Mouse (Mus musculus) limb, embryonic 15.5 days (tissue): Measurements from ENCODE around the gene Arid2. TPM values are rescaled to one million over a fixed set of nuclear protein-coding genes. Genes with fewer than 3 reads are reported as not detected.
A peak's percentile ranks its signal among the peaks of the same experiment; 100 is the strongest.

ENCODE experiments used
- ATAC-seq: fragments of 200-750 bp; cut with Nextera tagmentation; 2 replicates; pipeline ENCODE4 v1.8.0; 2017; ENCODE audit warnings: low read depth, moderate TSS enrichment; ENCODE audit not compliant: insufficient number of reproducible peaks, low FRiP score, low TSS enrichment
- H3K27ac ChIP-seq: fragments of 300-500 bp; sonication (generic); 2 replicates; pipeline ENCODE4 v1.5.1; 2015; ENCODE audit warnings: moderate library complexity, mild to moderate bottlenecking, inconsistent platforms
- H3K27me3 ChIP-seq: fragments of 300-500 bp; sonication (generic); 2 replicates; pipeline ENCODE4 v1.6.1; 2015; ENCODE audit warnings: inconsistent platforms
- H3K36me3 ChIP-seq: fragments of 300-500 bp; sonication (generic); 2 replicates; pipeline ENCODE4 v1.6.1; 2015; ENCODE audit warnings: inconsistent platforms
- H3K4me1 ChIP-seq: fragments of 300-500 bp; sonication (generic); 2 replicates; pipeline ENCODE4 v1.6.1; 2015; ENCODE audit warnings: inconsistent platforms
- H3K4me2 ChIP-seq: fragments of 300-500 bp; sonication (generic); 2 replicates; pipeline ENCODE4 v1.6.1; 2015; ENCODE audit warnings: mild to moderate bottlenecking, inconsistent platforms
- H3K4me3 ChIP-seq: fragments of 300-500 bp; sonication (generic); 2 replicates; pipeline ENCODE4 v1.5.1; 2015; ENCODE audit warnings: mild to moderate bottlenecking, inconsistent platforms
- H3K9ac ChIP-seq: fragments of 300-500 bp; sonication (generic); 2 replicates; pipeline ENCODE4 v1.6.1; 2015; ENCODE audit warnings: inconsistent platforms
- H3K9me3 ChIP-seq: fragments of 300-500 bp; sonication (generic); 2 replicates; pipeline ENCODE4 v1.6.1; 2016; ENCODE audit warnings: inconsistent platforms
- WGBS: fragments of 180-500 bp; shearing (Covaris S2); methylation state at CpG from one replicate; pipeline ENCODE4 v1.1.7; 2015; 5-methylcytosine and 5-hydroxymethylcytosine counted together
- polyA plus RNA-seq: library from polyadenylated mRNA; unstranded; fragments of >200 nt; fragmentation: Nextera tagmentation; extraction: Ambion mirVana; gene quantifications from 2 replicates; pipeline ENCODE4 v1.2.1, GENCODE M21; 2015

Gene Arid2
- polyA plus RNA-seq, 1 experiment from 2014 or later = 21.5 TPM

- no peaks in the 10 kb centered on the region for H3K27me3 ChIP-seq
- H3K36me3 ChIP-seq = no peaks in the 10 kb centered on the region
- H3K9me3 ChIP-seq = no peaks in the 10 kb centered on the region
- H3K27ac ChIP-seq = peak overlapping the region; percentile 100
- H3K4me1 ChIP-seq = peaks cover 22% of the 10 kb centered on the region
- H3K9ac ChIP-seq = peak overlapping the region; percentile 98
- H3K4me3 ChIP-seq = peak overlapping the region; percentile 80
- peak; percentile 46 for ATAC-seq
- peak overlapping the region; percentile 71 for H3K4me2 ChIP-seq
- WGBS = 0% methylated on average over 24 of the region's 63 CpGs
Measured at GRCm38 (mm10) chr15:96286935-96287292, 404 bp upstream of the Arid2 start.

GRCm38 (mm10) chr15:96287976-96288835, 888 bp downstream of the Arid2 start:
- Histone ChIP-seq H3K4me1 (peaks cover 12% of the 10 kb centered on the region), H3K27ac (peak overlapping the region; percentile 100), H3K9me3 (no peaks in the 10 kb centered on the region), H3K4me3 (peak overlapping the region; percentile 80), H3K36me3 (no peaks in the 10 kb centered on the region), H3K9ac (peak overlapping the region; percentile 98), H3K27me3 (no peaks in the 10 kb centered on the region), H3K4me2 (peak overlapping the region; percentile 71)
- no peak for ATAC-seq
- under 1% methylated on average over 92 of the region's 97 CpGs for whole genome bisulfite sequencing

- Histone ChIP-seq H3K27me3 (no peaks in the 10 kb centered on the region), H3K9ac (peak overlapping the region; percentile 98), H3K36me3 (no peaks in the 10 kb centered on the region), H3K4me1 (peaks cover 6% of the 10 kb centered on the region; the same call in 1 of the 2 replicates), H3K27ac (peak overlapping the region; percentile 100), H3K4me3 (peak overlapping the region; percentile 80), H3K9me3 (no peaks in the 10 kb centered on the region), H3K4me2 (peak overlapping the region; percentile 63)
- 2% methylated on average over 9 of the region's 9 CpGs for WGBS
- ATAC-seq = no peak
Measured at GRCm38 (mm10) chr15:96288836-96289390, 1.6 kb downstream of the Arid2 start.

GRCm38 (mm10) chr15:96290001-96290400, 2.7 kb downstream of the Arid2 start:
- Histone ChIP-seq H3K27me3 (no peaks in the 10 kb centered on the region), H3K4me3 (no peak overlapping the region)

GRCm38 (mm10) chr15:96293444-96293843, 6.1 kb downstream of the Arid2 start:
- WGBS = 41% methylated on average over 3 of the region's 3 CpGs
- H3K9me3 ChIP-seq = no peaks in the 10 kb centered on the region
- H3K27ac ChIP-seq = no peak overlapping the region
- ATAC-seq = no peak
- H3K9ac ChIP-seq = no peak overlapping the region
- no peak overlapping the region for H3K4me2 ChIP-seq
- H3K4me1 ChIP-seq = peaks cover 6% of the 10 kb centered on the region; the same call in 1 of the 2 replicates
- H3K4me3 ChIP-seq = no peak overlapping the region
- no peaks in the 10 kb centered on the region for H3K27me3 ChIP-seq
- peaks cover 4% of the 10 kb centered on the region; the same call in 1 of the 2 replicates for H3K36me3 ChIP-seq

More at GRCm38 (mm10) chr15:96290001-96290400, 2.7 kb downstream of the Arid2 start:
- Histone ChIP-seq H3K4me1 (peaks cover 6% of the 10 kb centered on the region; the same call in 1 of the 2 replicates), H3K36me3 (peaks cover 4% of the 10 kb centered on the region; the same call in 1 of the 2 replicates), H3K4me2 (no peak overlapping the region), H3K9ac (no peak overlapping the region), H3K9me3 (no peaks in the 10 kb centered on the region), H3K27ac (no peak overlapping the region)
- no peak for ATAC-seq
- WGBS = 60% methylated on average over 1 of the region's 1 CpGs

GRCm38 (mm10) chr15:96297078-96297590, 9.8 kb downstream of the Arid2 start:
- H3K27me3 ChIP-seq = no peaks in the 10 kb centered on the region
- no peaks in the 10 kb centered on the region; the same call in 1 of the 2 replicates for H3K4me1 ChIP-seq
- H3K4me2 ChIP-seq = no peak overlapping the region
- H3K36me3 ChIP-seq = peaks cover 11% of the 10 kb centered on the region; the same call in 1 of the 2 replicates
- no peak for ATAC-seq
- 78% methylated on average over 9 of the region's 9 CpGs for WGBS
- no peak overlapping the region for H3K27ac ChIP-seq
- no peak overlapping the region for H3K4me3 ChIP-seq
- H3K9me3 ChIP-seq = no peaks in the 10 kb centered on the region
- no peak overlapping the region for H3K9ac ChIP-seq

GRCm38 (mm10) chr15:96297623-96298188, 10.4 kb downstream of the Arid2 start:
- Histone ChIP-seq H3K4me2 (no peak overlapping the region), H3K9me3 (no peaks in the 10 kb centered on the region), H3K27ac (no peak overlapping the region), H3K27me3 (no peaks in the 10 kb centered on the region), H3K4me3 (no peak overlapping the region), H3K36me3 (peaks cover 15% of the 10 kb centered on the region), H3K9ac (no peak overlapping the region), H3K4me1 (no peaks in the 10 kb centered on the region; the same call in 1 of the 2 replicates)
- 88% methylated on average over 9 of the region's 9 CpGs for WGBS
- ATAC-seq = no peak

- Histone ChIP-seq H3K36me3 (peaks cover 23% of the 10 kb centered on the region), H3K9ac (no peak overlapping the region), H3K4me2 (no peak overlapping the region), H3K4me3 (no peak overlapping the region), H3K27ac (no peak overlapping the region), H3K9me3 (no peaks in the 10 kb centered on the region), H3K27me3 (no peaks in the 10 kb centered on the region), H3K4me1 (no peaks in the 10 kb centered on the region)
- WGBS = 74% methylated on average over 6 of the region's 6 CpGs
- no peak for ATAC-seq
Measured at GRCm38 (mm10) chr15:96309310-96309709, 22.0 kb downstream of the Arid2 start.

- H3K9ac ChIP-seq = no peak overlapping the region
- WGBS = 95% methylated on average over 1 of the region's 1 CpGs
- no peaks in the 10 kb centered on the region for H3K27me3 ChIP-seq
- H3K9me3 ChIP-seq = no peaks in the 10 kb centered on the region
- ATAC-seq = no peak
- H3K36me3 ChIP-seq = peaks cover 16% of the 10 kb centered on the region
- no peak overlapping the region for H3K27ac ChIP-seq
- no peak overlapping the region for H3K4me3 ChIP-seq
- no peak overlapping the region for H3K4me2 ChIP-seq
- 0 out of 2 replicates have a peak, but pooled peaks cover 2% of the 10 kb centered on the region for H3K4me1 ChIP-seq
Measured at GRCm38 (mm10) chr15:96312902-96313301, 25.6 kb downstream of the Arid2 start.

- Histone ChIP-seq H3K27me3 (no peaks in the 10 kb centered on the region), H3K9ac (no peak overlapping the region), H3K9me3 (no peaks in the 10 kb centered on the region), H3K4me3 (no peak overlapping the region), H3K4me2 (no peak overlapping the region), H3K27ac (0 out of 2 replicates have a peak overlapping the region, but pooled peaks have one; percentile 38), H3K36me3 (peaks cover 16% of the 10 kb centered on the region), H3K4me1 (0 out of 2 replicates have a peak, but pooled peaks cover 2% of the 10 kb centered on the region)
- ATAC-seq = no peak
- WGBS = 29% methylated on average over 1 of the region's 1 CpGs
Measured at GRCm38 (mm10) chr15:96315664-96316063, 28.3 kb downstream of the Arid2 start.

GRCm38 (mm10) chr15:96319335-96319734, 32.0 kb downstream of the Arid2 start:
- no peak overlapping the region for H3K27ac ChIP-seq
- no peaks in the 10 kb centered on the region for H3K9me3 ChIP-seq
- H3K27me3 ChIP-seq = no peaks in the 10 kb centered on the region
- no peak overlapping the region for H3K9ac ChIP-seq
- 0 out of 2 replicates have a peak, but pooled peaks cover 2% of the 10 kb centered on the region for H3K4me1 ChIP-seq
- no peak overlapping the region for H3K4me3 ChIP-seq
- 68% methylated on average over 8 of the region's 8 CpGs for WGBS
- H3K36me3 ChIP-seq = no peaks in the 10 kb centered on the region
- H3K4me2 ChIP-seq = no peak overlapping the region
- ATAC-seq = no peak
